Mouse (Mus musculus) kidney, adult 2 months (tissue): Measurements from ENCODE around the gene Naga.

Experiments
- CTCF ChIP-seq: fragments of 200-500 bp; conservative IDR thresholded peaks from 2 replicates; pipeline ENCODE4 v1.5.1; 2011; ENCODE audit warnings: low read depth, mild to moderate bottlenecking, control low read depth, low read length, moderate library complexity, mixed read lengths; ENCODE audit not compliant: insufficient read depth, insufficient read length
- POLR2A ChIP-seq: fragments of 200-500 bp; IDR thresholded peaks from one replicate; pipeline ENCODE4 v1.6.1; 2011; ENCODE audit warnings: low read depth, low read length, control low read depth

DNA sequence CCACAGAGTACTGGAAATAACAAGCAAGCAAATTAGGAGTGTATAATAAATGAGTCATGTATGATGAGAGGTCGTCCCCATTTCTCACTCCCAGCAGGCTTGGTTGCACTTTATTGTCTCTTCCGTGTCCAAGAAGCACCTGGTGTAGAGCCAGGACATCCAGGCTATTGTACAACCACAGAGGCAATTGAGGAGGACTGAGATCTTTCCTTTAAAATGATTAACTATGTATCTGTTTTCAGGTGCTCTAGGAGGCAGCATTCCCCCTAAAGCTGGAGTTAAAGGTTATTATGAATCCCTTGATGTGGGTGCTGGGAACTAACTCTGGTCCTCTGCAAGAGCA lies 10.2 kb upstream of the Naga start:
- TF ChIP-seq POLR2A = no peak
- no peak for TF ChIP-seq CTCF
